8 mouse cellular contexts compared by ENCODE assay signal in the genomic region with DNA sequence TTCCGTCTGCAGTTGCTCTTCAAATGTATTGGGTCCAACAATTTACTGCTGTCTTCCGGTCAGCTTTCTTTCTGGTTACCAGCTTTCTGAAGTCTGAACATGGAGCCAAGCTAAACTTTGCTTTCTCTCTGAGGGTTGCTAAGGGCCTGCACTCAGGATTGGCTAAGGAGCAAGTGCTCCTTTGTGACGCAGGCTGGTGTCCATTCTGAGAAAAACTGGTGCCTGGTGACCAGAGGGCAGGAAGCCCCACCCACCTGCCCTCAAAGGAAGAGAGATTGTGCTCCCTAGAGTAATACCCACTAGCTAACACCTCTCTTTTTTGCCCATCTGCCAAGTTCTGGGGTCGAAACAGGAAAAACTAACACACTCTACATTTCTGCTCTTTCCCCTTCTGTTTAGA. TPM values are rescaled to one million over a fixed set of nuclear protein-coding genes. Genes with fewer than 3 reads are reported as not detected.
DNase-seq lines count a peak whose midpoint lies in the region; ATAC-seq and TF ChIP-seq lines count a peak whose summit lies in the region.

No protein-coding gene starts in this region.

- DNase-seq in spleen, adult 18-20 months, result peak; percentile 14 to 17
- DNase-seq in spleen, postnatal 14 days (ENCODE audit: low spot score in 2 of 2), result no peak
- DNase-seq in right cerebral cortex, postnatal 36 days (ENCODE audit: low spot score in 2 of 2), result no peak
- DNase-seq in thymus, postnatal 0 days (ENCODE audit: low spot score), result no peak

- 50% methylated on average over 4 of the region's 4 CpGs for WGBS in heart, embryonic 16.5 days
- 51% methylated on average over 4 of the region's 4 CpGs for WGBS in liver, embryonic 15.5 days (ENCODE audit: insufficient replicate concordance)
- WGBS in small intestine, adult 2 months, result 60% methylated on average over 4 of the region's 4 CpGs
- WGBS in forebrain, embryonic 16.5 days, result 66% methylated on average over 4 of the region's 4 CpGs

- peak; percentile 78 for ATAC-seq in heart, embryonic 16.5 days (replicated peaks; ENCODE audit: extremely low read depth, insufficient read depth, low FRiP score)
- peak; percentile 51; the same call in 1 of the 2 replicates for ATAC-seq in liver, embryonic 15.5 days (ENCODE audit: insufficient read depth)
- no peak for ATAC-seq in forebrain, embryonic 16.5 days

- no peaks in the 10 kb centered on the region for H3K36me3 ChIP-seq in heart, embryonic 16.5 days (ENCODE audit: control insufficient read depth, insufficient read depth)
- no peaks in the 10 kb centered on the region for H3K36me3 ChIP-seq in liver, embryonic 15.5 days (replicated peaks)
- no peaks in the 10 kb centered on the region for H3K36me3 ChIP-seq in small intestine, adult 2 months (ENCODE audit: control insufficient read depth, insufficient read depth, low read length)
- H3K36me3 ChIP-seq in forebrain, embryonic 16.5 days (ENCODE audit: control insufficient read depth, insufficient read depth), result no peaks in the 10 kb centered on the region

- no peaks in the 10 kb centered on the region for H3K4me1 ChIP-seq in heart, embryonic 16.5 days (ENCODE audit: control insufficient read depth, insufficient read depth, low read length)
- H3K4me1 ChIP-seq in liver, embryonic 15.5 days (replicated peaks), result no peaks in the 10 kb centered on the region
- H3K4me1 ChIP-seq in small intestine, adult 2 months (ENCODE audit: control insufficient read depth, insufficient read depth, insufficient read length, low read length), result no peaks in the 10 kb centered on the region
- no peaks in the 10 kb centered on the region for H3K4me1 ChIP-seq in forebrain, embryonic 16.5 days (replicated peaks; ENCODE audit: control insufficient read depth, insufficient read depth, low read length)

- no peak for TF ChIP-seq CTCF in small intestine, adult 2 months (IDR thresholded peaks at IDR 0.05; ENCODE audit: extremely low read depth, insufficient read length, insufficient replicate concordance, low read depth, low read length)

- peak overlapping the region; percentile 63 for H3K27ac ChIP-seq in heart, embryonic 16.5 days (ENCODE audit: low read length)
- no peak overlapping the region for H3K27ac ChIP-seq in liver, embryonic 15.5 days (replicated peaks)
- H3K27ac ChIP-seq in small intestine, adult 2 months (ENCODE audit: insufficient read depth, low read depth, low read length), result peak overlapping the region; percentile 28; the same call in 1 of the 2 replicates
- no peak overlapping the region for H3K27ac ChIP-seq in forebrain, embryonic 16.5 days (ENCODE audit: low read length)

- H3K4me3 ChIP-seq in heart, embryonic 16.5 days (ENCODE audit: low read length), result no peak overlapping the region
- H3K4me3 ChIP-seq in liver, embryonic 15.5 days (replicated peaks), result no peak overlapping the region
- H3K4me3 ChIP-seq in small intestine, adult 2 months (ENCODE audit: low read depth, low read length), result no peak overlapping the region
- H3K4me3 ChIP-seq in forebrain, embryonic 16.5 days (replicated peaks; ENCODE audit: low read length), result no peak overlapping the region

- no peaks in the 10 kb centered on the region for H3K27me3 ChIP-seq in heart, embryonic 16.5 days (ENCODE audit: control insufficient read depth, insufficient read depth, low read length)
- no peaks in the 10 kb centered on the region for H3K27me3 ChIP-seq in liver, embryonic 15.5 days
- H3K27me3 ChIP-seq in small intestine, adult 2 months (ENCODE audit: control insufficient read depth, insufficient read depth, low read length), result no peaks in the 10 kb centered on the region
- H3K27me3 ChIP-seq in forebrain, embryonic 16.5 days (replicated peaks; ENCODE audit: control insufficient read depth, insufficient read depth, low read length), result no peaks in the 10 kb centered on the region

- no peak overlapping the region for H3K4me2 ChIP-seq in heart, embryonic 16.5 days (ENCODE audit: low read depth, low read length)
- H3K4me2 ChIP-seq in liver, embryonic 15.5 days, result no peak overlapping the region
- no peak overlapping the region for H3K4me2 ChIP-seq in forebrain, embryonic 16.5 days (ENCODE audit: low read length)

- H3K9me3 ChIP-seq in heart, embryonic 16.5 days (replicated peaks; ENCODE audit: control insufficient read depth, low read length), result no peaks in the 10 kb centered on the region
- H3K9me3 ChIP-seq in liver, embryonic 15.5 days (replicated peaks), result no peaks in the 10 kb centered on the region
- H3K9me3 ChIP-seq in forebrain, embryonic 16.5 days (ENCODE audit: control insufficient read depth, low read length), result no peaks in the 10 kb centered on the region

- TF ChIP-seq POLR2A in small intestine, adult 2 months (IDR thresholded peaks at IDR 0.05; ENCODE audit: low read depth, low read length), result no peak

- no peak overlapping the region for H3K9ac ChIP-seq in heart, embryonic 16.5 days (ENCODE audit: low read length)
- no peak overlapping the region for H3K9ac ChIP-seq in liver, embryonic 15.5 days
- no peak overlapping the region for H3K9ac ChIP-seq in forebrain, embryonic 16.5 days (replicated peaks; ENCODE audit: low read depth, low read length)

RNA-seq across cellular contexts. Expression of a gene that starts 5.6 kb away (rescaled TPM):
- 0.08 TPM in 1 of 2 replicates, not detected in the other for polyA plus RNA-seq in heart, embryonic 16.5 days (2015; fragmentation: Nextera tagmentation; extraction: Ambion mirVana)
- polyA plus RNA-seq in liver, embryonic 15.5 days (2015; fragmentation: Nextera tagmentation; extraction: Ambion mirVana), result 0.16 and 0.26 TPM in 2 replicates
- polyA plus RNA-seq in small intestine, adult 2 months (2012; rRNA removed), result not detected in 2 replicates
- polyA plus RNA-seq in forebrain, embryonic 16.5 days (2015; fragmentation: Nextera tagmentation; extraction: Ambion mirVana), result 0.09 TPM in 1 of 2 replicates, not detected in the other
- 0.38 and 0.67 TPM in 2 replicates for polyA plus RNA-seq in thymus, postnatal 0 days (2015; fragmentation: Nextera tagmentation; extraction: Ambion mirVana)

Comparison
In these comparisons a context has a peak if more than half of its experiments do, and no peak if none do; other contexts are left out.
1. DNase-seq: peak in spleen, adult 18-20 months (2 of 2); none in spleen, postnatal 14 days (0 of 2), right cerebral cortex, postnatal 36 days (0 of 2) and thymus, postnatal 0 days (single experiment).
2. H3K27ac ChIP-seq: peak in heart, embryonic 16.5 days (single experiment) and small intestine, adult 2 months (single experiment); none in liver, embryonic 15.5 days (single experiment) and forebrain, embryonic 16.5 days (single experiment).